Mouse (Mus musculus): ENCODE data around the gene Chm. TPM values are rescaled to one million over a fixed set of nuclear protein-coding genes. Genes with fewer than 3 reads are reported as not detected.

Gene Chm
- total RNA-seq, 1 experiment, result 16.6 TPM

GRCm38 (mm10) chrX:113172271-113172670 is 13.0 kb downstream of the Chm start:
- no peak overlapping the region for H3K9ac ChIP-seq (ENCODE audit: insufficient read depth, low read depth, low read length, poor library complexity, severe bottlenecking)
- H3K9me3 ChIP-seq (ENCODE audit: control insufficient read depth, insufficient read depth, low read depth, low read length), result no peaks in the 10 kb centered on the region
- in situ Hi-C loops (cut with MboI; ENCODE audit: low sequenced_read_pairs in 2 of 2, unreplicated experiment in 2 of 2), result no loop called here
- H3K4me1 ChIP-seq (ENCODE audit: control insufficient read depth in 2 of 2, insufficient read depth in 2 of 2, low read length in 2 of 2, poor library complexity in 1 of 2), result no peaks in the 10 kb centered on the region
- H3K36me3 ChIP-seq (ENCODE audit: control insufficient read depth, insufficient read depth, low read length, poor library complexity, severe bottlenecking), result no peaks in the 10 kb centered on the region
- TF ChIP-seq CHD2 (IDR thresholded peaks at IDR 0.05; ENCODE audit: low read depth, low read length) (no peak), ZC3H11A (IDR thresholded peaks at IDR 0.05; ENCODE audit: borderline replicate concordance, low read depth, low read length) (no peak), ZNF384 (IDR thresholded peaks at IDR 0.05; ENCODE audit: low read depth, low read length) (no peak), HCFC1 (IDR thresholded peaks at IDR 0.05; ENCODE audit: borderline replicate concordance, insufficient read depth, low read length) (no peak), MAFK (IDR thresholded peaks at IDR 0.05; ENCODE audit: insufficient read depth, low read depth, low read length) (no peak)
- H3K4me3 ChIP-seq (ENCODE audit: insufficient read depth in 1 of 2, low read depth in 1 of 2, low read length in 2 of 2, poor library complexity in 1 of 2, severe bottlenecking in 1 of 2), result no peak overlapping the region
- no peak overlapping the region for H3K27ac ChIP-seq (ENCODE audit: insufficient read depth, low read depth, low read length, poor library complexity, severe bottlenecking)
- DNase-seq (ENCODE audit: low read depth, low spot score), result no peak

- no peak for TF ChIP-seq ZC3H11A (IDR thresholded peaks at IDR 0.05; ENCODE audit: borderline replicate concordance, low read depth, low read length)
- in situ Hi-C loops (cut with MboI; ENCODE audit: low sequenced_read_pairs in 2 of 2, unreplicated experiment in 2 of 2), result no loop called here
- no peak overlapping the region for H3K9ac ChIP-seq (ENCODE audit: insufficient read depth, low read depth, low read length, poor library complexity, severe bottlenecking)
- no peak overlapping the region for H3K4me3 ChIP-seq (ENCODE audit: insufficient read depth in 1 of 2, low read depth in 1 of 2, low read length in 2 of 2, poor library complexity in 1 of 2, severe bottlenecking in 1 of 2)
- DNase-seq (ENCODE audit: low read depth, low spot score), result no peak
- H3K27ac ChIP-seq (ENCODE audit: insufficient read depth, low read depth, low read length, poor library complexity, severe bottlenecking), result no peak overlapping the region
- no peaks in the 10 kb centered on the region for H3K9me3 ChIP-seq (ENCODE audit: control insufficient read depth, insufficient read depth, low read depth, low read length)
- H3K36me3 ChIP-seq (ENCODE audit: control insufficient read depth, insufficient read depth, low read length, poor library complexity, severe bottlenecking), result no peaks in the 10 kb centered on the region
- no peaks in the 10 kb centered on the region for H3K4me1 ChIP-seq (ENCODE audit: control insufficient read depth in 2 of 2, insufficient read depth in 2 of 2, low read length in 2 of 2, poor library complexity in 1 of 2)
Observed at GRCm38 (mm10) chrX:113160268-113160860, 25.0 kb downstream of the Chm start.

- H3K4me3 ChIP-seq (ENCODE audit: insufficient read depth in 1 of 2, low read depth in 1 of 2, low read length in 2 of 2, poor library complexity in 1 of 2, severe bottlenecking in 1 of 2), result no peak overlapping the region
- in situ Hi-C loops (cut with MboI; ENCODE audit: low sequenced_read_pairs in 2 of 2, unreplicated experiment in 2 of 2), result no loop called here
- TF ChIP-seq MAFK (IDR thresholded peaks at IDR 0.05; ENCODE audit: insufficient read depth, low read depth, low read length), result no peak
- no peaks in the 10 kb centered on the region for H3K4me1 ChIP-seq (ENCODE audit: control insufficient read depth in 2 of 2, insufficient read depth in 2 of 2, low read length in 2 of 2, poor library complexity in 1 of 2)
- DNase-seq (ENCODE audit: low read depth, low spot score), result no peak
- no peaks in the 10 kb centered on the region for H3K36me3 ChIP-seq (ENCODE audit: control insufficient read depth, insufficient read depth, low read length, poor library complexity, severe bottlenecking)
- H3K9me3 ChIP-seq (ENCODE audit: control insufficient read depth, insufficient read depth, low read depth, low read length), result no peaks in the 10 kb centered on the region
- H3K9ac ChIP-seq (ENCODE audit: insufficient read depth, low read depth, low read length, poor library complexity, severe bottlenecking), result no peak overlapping the region
- H3K27ac ChIP-seq (ENCODE audit: insufficient read depth, low read depth, low read length, poor library complexity, severe bottlenecking), result no peak overlapping the region
Observed at GRCm38 (mm10) chrX:113084171-113084570, 101.1 kb downstream of the Chm start.

- in situ Hi-C loops (cut with MboI; ENCODE audit: low sequenced_read_pairs in 2 of 2, unreplicated experiment in 2 of 2), result no loop called here
- TF ChIP-seq CHD2 (IDR thresholded peaks at IDR 0.05; ENCODE audit: low read depth, low read length) (no peak), MAFK (IDR thresholded peaks at IDR 0.05; ENCODE audit: insufficient read depth, low read depth, low read length) (no peak), ZNF384 (IDR thresholded peaks at IDR 0.05; ENCODE audit: low read depth, low read length) (no peak), HCFC1 (IDR thresholded peaks at IDR 0.05; ENCODE audit: borderline replicate concordance, insufficient read depth, low read length) (no peak), ZC3H11A (IDR thresholded peaks at IDR 0.05; ENCODE audit: borderline replicate concordance, low read depth, low read length) (no peak)
- H3K9me3 ChIP-seq (ENCODE audit: control insufficient read depth, insufficient read depth, low read depth, low read length), result no peaks in the 10 kb centered on the region
- no peak overlapping the region for H3K4me3 ChIP-seq (ENCODE audit: insufficient read depth in 1 of 2, low read depth in 1 of 2, low read length in 2 of 2, poor library complexity in 1 of 2, severe bottlenecking in 1 of 2)
- no peak overlapping the region for H3K27ac ChIP-seq (ENCODE audit: insufficient read depth, low read depth, low read length, poor library complexity, severe bottlenecking)
- no peak overlapping the region for H3K9ac ChIP-seq (ENCODE audit: insufficient read depth, low read depth, low read length, poor library complexity, severe bottlenecking)
- H3K4me1 ChIP-seq (ENCODE audit: control insufficient read depth in 2 of 2, insufficient read depth in 2 of 2, low read length in 2 of 2, poor library complexity in 1 of 2), result no peaks in the 10 kb centered on the region
- no peak for DNase-seq (ENCODE audit: low read depth, low spot score)
- H3K36me3 ChIP-seq (ENCODE audit: control insufficient read depth, insufficient read depth, low read length, poor library complexity, severe bottlenecking), result no peaks in the 10 kb centered on the region
Observed at GRCm38 (mm10) chrX:113076053-113076452, 109.3 kb downstream of the Chm start.

- TF ChIP-seq CHD2 (IDR thresholded peaks at IDR 0.05; ENCODE audit: low read depth, low read length) (no peak), MAFK (IDR thresholded peaks at IDR 0.05; ENCODE audit: insufficient read depth, low read depth, low read length) (no peak)
- Histone ChIP-seq H3K36me3 (ENCODE audit: control insufficient read depth, insufficient read depth, low read length, poor library complexity, severe bottlenecking) (no peaks in the 10 kb centered on the region), H3K9me3 (ENCODE audit: control insufficient read depth, insufficient read depth, low read depth, low read length) (no peaks in the 10 kb centered on the region), H3K4me1 (ENCODE audit: control insufficient read depth in 2 of 2, insufficient read depth in 2 of 2, low read length in 2 of 2, poor library complexity in 1 of 2) (no peaks in the 10 kb centered on the region), H3K27ac (ENCODE audit: insufficient read depth, low read depth, low read length, poor library complexity, severe bottlenecking) (no peak overlapping the region), H3K9ac (ENCODE audit: insufficient read depth, low read depth, low read length, poor library complexity, severe bottlenecking) (no peak overlapping the region), H3K4me3 (ENCODE audit: insufficient read depth in 1 of 2, low read depth in 1 of 2, low read length in 2 of 2, poor library complexity in 1 of 2, severe bottlenecking in 1 of 2) (no peak overlapping the region)
- no peak for DNase-seq (ENCODE audit: low read depth, low spot score)
- in situ Hi-C loops (cut with MboI; ENCODE audit: low sequenced_read_pairs in 2 of 2, unreplicated experiment in 2 of 2), result no loop called here
Observed at GRCm38 (mm10) chrX:113074823-113075222, 110.5 kb downstream of the Chm start.
